Mouse (Mus musculus) forebrain, embryonic 16.5 days (tissue): ENCODE measurements around the gene 1700123O20Rik. TPM values are rescaled to one million over a fixed set of nuclear protein-coding genes. Genes with fewer than 3 reads are reported as not detected.

Experiments
- microRNA-seq: library from miRNA; unstranded; fragments of <30 nt; microRNA quantifications from one replicate; pipeline ENCODE4, GENCODE M21; 2017
- polyA plus RNA-seq: library from polyadenylated mRNA; unstranded; fragments of >200 nt; fragmentation: Nextera tagmentation; extraction: Ambion mirVana; gene quantifications from 2 replicates; pipeline ENCODE4 v1.2.1, GENCODE M21; 2015

The 1700123O20Rik gene
- polyA plus RNA-seq, 1 experiment from 2014 or later, result 72.8 TPM

Small RNA genes lying within 50 kb of the gene (microRNA-seq; reads per million reads assigned to microRNA genes)
- not detected for gene Mir6948

Other genes with a start within 250 kb of the 1700123O20Rik start
- 30.8 and 34.3 TPM in 2 replicates for gene Lrp10, start 222.1 kb upstream of the 1700123O20Rik start, polyA plus RNA-seq
- gene Rem2, start 210.1 kb upstream of the 1700123O20Rik start, polyA plus RNA-seq, result 21.0 and 27.7 TPM in 2 replicates
- gene Prmt5, start 168.7 kb upstream of the 1700123O20Rik start, polyA plus RNA-seq, result 105 and 108 TPM in 2 replicates
- 25.9 and 29.2 TPM in 2 replicates for gene Haus4, start 131.6 kb upstream of the 1700123O20Rik start, polyA plus RNA-seq
- 8.1 and 8.2 TPM in 2 replicates for gene Ajuba, start 108.7 kb upstream of the 1700123O20Rik start, polyA plus RNA-seq
- 6.9 and 8.3 TPM in 2 replicates for gene 4931414P19Rik, start 80.2 kb upstream of the 1700123O20Rik start, polyA plus RNA-seq
- gene Psmb5, start 68.2 kb upstream of the 1700123O20Rik start, polyA plus RNA-seq, result 399 and 428 TPM in 2 replicates
- not detected in 2 replicates for gene Psmb11, start 64.8 kb upstream of the 1700123O20Rik start, polyA plus RNA-seq
- 1.4 TPM in 1 of 2 replicates, not detected in the other for gene Gm17606, start 45.3 kb upstream of the 1700123O20Rik start, polyA plus RNA-seq
- gene Cdh24, start 44.9 kb upstream of the 1700123O20Rik start, polyA plus RNA-seq, result 5.1 and 8.1 TPM in 2 replicates
- 141 and 150 TPM in 2 replicates for gene Acin1, start 715 bp downstream of the 1700123O20Rik start, polyA plus RNA-seq
- 0.14 and 0.16 TPM in 2 replicates for gene Gm29776, start 12.6 kb downstream of the 1700123O20Rik start, polyA plus RNA-seq
- gene Cebpe, start 26.0 kb downstream of the 1700123O20Rik start, polyA plus RNA-seq, result not detected in 2 replicates
- 8.7 and 8.9 TPM in 2 replicates for gene Slc7a8, start 95.7 kb downstream of the 1700123O20Rik start, polyA plus RNA-seq
- not detected in 2 replicates for gene Rnf212b, start 127.9 kb downstream of the 1700123O20Rik start, polyA plus RNA-seq
- gene Homez, start 184.7 kb downstream of the 1700123O20Rik start, polyA plus RNA-seq, result 12.1 and 13.4 TPM in 2 replicates
- gene Ppp1r3e, start 191.3 kb downstream of the 1700123O20Rik start, polyA plus RNA-seq, result 1.7 and 2.6 TPM in 2 replicates
- gene Bcl2l2, start 197.2 kb downstream of the 1700123O20Rik start, polyA plus RNA-seq, result 3.5 TPM in 2 replicates
- gene Gm20521, start 197.2 kb downstream of the 1700123O20Rik start, polyA plus RNA-seq, result not detected in 2 replicates
- 122 and 150 TPM in 2 replicates for gene Pabpn1, start 206.3 kb downstream of the 1700123O20Rik start, polyA plus RNA-seq
- gene Slc22a17, start 226.9 kb downstream of the 1700123O20Rik start, polyA plus RNA-seq, result 128 and 185 TPM in 2 replicates
- gene Efs, start 239.9 kb downstream of the 1700123O20Rik start, polyA plus RNA-seq, result 24.2 and 28.7 TPM in 2 replicates
- gene Il25, start 246.5 kb downstream of the 1700123O20Rik start, polyA plus RNA-seq, result 0.46 and 0.53 TPM in 2 replicates